Mouse (Mus musculus): ENCODE data around the gene Adtrp. TPM values are rescaled to one million over a fixed set of nuclear protein-coding genes. Genes with fewer than 3 reads are reported as not detected.
A peak's percentile ranks its signal among the peaks of the same experiment; 100 is the strongest.

The Adtrp gene
- polyA plus RNA-seq, 1 experiment from 2014 or later, result 0.68 TPM

- Histone ChIP-seq H3K4me3 (no peak overlapping the region), H3K9ac (no peak overlapping the region), H3K4me2 (replicated peaks) (no peak overlapping the region), H3K4me1 (peaks cover 16% of the 10 kb centered on the region), H3K36me3 (no peaks in the 10 kb centered on the region), H3K27ac (no peak overlapping the region), H3K27me3 (no peaks in the 10 kb centered on the region), H3K9me3 (no peaks in the 10 kb centered on the region)
- ATAC-seq (ENCODE audit: insufficient number of reproducible peaks, insufficient read depth, low FRiP score, low TSS enrichment), result no peak
- 87% methylated on average over 7 of the region's 7 CpGs for WGBS
Measured at GRCm38 (mm10) chr13:41805138-41805820, 42.2 kb downstream of the Adtrp start.

GRCm38 (mm10) chr13:41803656-41804265, 43.7 kb downstream of the Adtrp start:
- no peaks in the 10 kb centered on the region for H3K9me3 ChIP-seq
- no peaks in the 10 kb centered on the region for H3K36me3 ChIP-seq
- H3K4me3 ChIP-seq, result no peak overlapping the region
- H3K4me2 ChIP-seq (replicated peaks), result no peak overlapping the region
- 67% methylated on average over 8 of the region's 8 CpGs for WGBS
- H3K9ac ChIP-seq, result no peak overlapping the region
- no peak overlapping the region for H3K27ac ChIP-seq
- peaks cover 16% of the 10 kb centered on the region for H3K4me1 ChIP-seq
- ATAC-seq (ENCODE audit: insufficient number of reproducible peaks, insufficient read depth, low FRiP score, low TSS enrichment), result no peak
- H3K27me3 ChIP-seq, result no peaks in the 10 kb centered on the region

DNA sequence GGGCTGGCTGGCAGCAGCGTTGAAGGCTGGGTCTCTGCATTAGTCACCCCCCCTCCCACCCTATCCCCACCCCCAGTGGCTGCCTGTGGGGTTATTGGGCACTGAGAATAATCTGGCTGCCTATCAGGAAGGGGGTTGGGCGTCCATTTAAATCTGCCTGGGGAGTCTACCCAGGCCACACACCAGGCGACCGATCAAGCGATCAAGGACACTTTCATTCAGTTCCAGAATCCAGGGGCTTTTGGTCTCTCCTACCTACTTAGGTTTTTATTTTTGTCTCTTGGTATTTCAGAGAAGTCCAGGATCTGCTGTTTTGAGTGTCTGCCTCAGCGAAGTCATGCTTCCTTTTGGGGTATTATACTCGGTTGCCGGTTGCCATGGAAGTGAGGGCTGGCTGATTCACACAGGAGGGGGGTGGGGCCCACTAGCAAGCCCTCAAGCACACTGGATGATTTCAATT, 46.3 kb downstream of the Adtrp start:
- H3K4me1 ChIP-seq, result peaks cover 16% of the 10 kb centered on the region
- H3K4me2 ChIP-seq (replicated peaks), result peak overlapping the region; percentile 35
- H3K36me3 ChIP-seq, result no peaks in the 10 kb centered on the region
- WGBS, result 7% methylated on average over 8 of the region's 8 CpGs
- H3K9me3 ChIP-seq, result no peaks in the 10 kb centered on the region
- no peak overlapping the region for H3K4me3 ChIP-seq
- peak; percentile 64 for ATAC-seq (ENCODE audit: insufficient number of reproducible peaks, insufficient read depth, low FRiP score, low TSS enrichment)
- no peaks in the 10 kb centered on the region for H3K27me3 ChIP-seq
- H3K9ac ChIP-seq, result no peak overlapping the region
- H3K27ac ChIP-seq, result 0 out of 2 replicates have a peak overlapping the region, but pooled peaks have one; percentile 7

DNA sequence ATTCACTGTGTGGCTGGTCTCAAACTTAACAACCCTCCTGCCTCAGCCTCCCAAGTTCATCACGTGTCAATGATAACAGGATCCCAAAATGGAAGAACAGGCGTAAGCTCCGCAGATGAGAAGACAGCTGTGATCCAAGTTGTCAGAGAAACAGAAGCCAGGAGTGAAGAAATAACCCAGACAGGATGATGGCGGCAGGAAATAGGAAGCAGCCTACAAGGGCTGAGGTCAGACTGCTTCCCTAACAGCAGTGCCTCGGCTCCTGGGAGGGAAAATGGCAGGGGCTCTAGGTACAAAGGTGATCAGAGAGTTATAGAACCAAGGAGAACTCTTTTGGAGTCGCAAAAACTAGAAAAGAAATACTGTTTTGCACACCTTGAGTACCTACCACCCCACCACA, 54.6 kb downstream of the Adtrp start:
- 86% methylated on average over 6 of the region's 6 CpGs for WGBS
- Histone ChIP-seq H3K27ac (no peak overlapping the region), H3K9me3 (no peaks in the 10 kb centered on the region), H3K9ac (no peak overlapping the region), H3K4me3 (no peak overlapping the region), H3K27me3 (no peaks in the 10 kb centered on the region), H3K36me3 (no peaks in the 10 kb centered on the region), H3K4me1 (no peaks in the 10 kb centered on the region), H3K4me2 (replicated peaks) (no peak overlapping the region)
- ATAC-seq (ENCODE audit: insufficient number of reproducible peaks, insufficient read depth, low FRiP score, low TSS enrichment), result no peak

DNA sequence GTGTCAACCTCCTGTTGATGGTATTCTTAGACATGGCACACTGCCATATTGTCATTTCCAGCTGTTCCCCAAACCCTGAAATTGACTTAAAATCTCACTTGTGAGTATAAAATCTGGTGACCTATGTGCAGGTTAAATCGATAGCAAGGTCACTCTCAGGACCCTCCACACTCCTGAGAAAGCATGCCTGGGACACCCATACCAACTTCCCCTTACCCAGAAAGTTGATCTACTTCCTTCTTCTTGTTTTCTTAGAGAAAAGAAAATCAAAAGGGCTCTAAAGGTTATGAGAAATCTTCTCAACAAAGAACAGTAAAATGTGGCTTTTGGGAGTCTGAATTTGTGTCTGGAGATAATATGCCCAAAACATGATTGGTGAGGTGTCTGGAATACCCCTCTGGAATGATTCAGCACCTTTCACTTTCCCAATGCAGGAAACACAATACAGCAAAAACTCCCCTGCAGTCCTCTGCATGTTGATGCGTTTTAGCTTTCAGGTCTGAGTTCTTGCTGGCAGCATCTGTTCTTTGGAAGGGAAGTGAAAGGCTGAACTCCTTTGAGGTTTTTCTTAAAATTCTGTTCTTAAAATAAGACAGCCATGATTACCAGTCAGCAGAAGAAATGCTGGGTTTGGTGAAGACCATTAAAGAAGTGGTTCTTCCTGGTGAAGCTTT, 59.5 kb downstream of the Adtrp start:
- Histone ChIP-seq H3K27ac (no peak overlapping the region), H3K9me3 (no peaks in the 10 kb centered on the region), H3K9ac (no peak overlapping the region), H3K4me1 (no peaks in the 10 kb centered on the region), H3K36me3 (no peaks in the 10 kb centered on the region), H3K4me2 (replicated peaks) (no peak overlapping the region), H3K27me3 (no peaks in the 10 kb centered on the region), H3K4me3 (no peak overlapping the region)
- ATAC-seq (ENCODE audit: insufficient number of reproducible peaks, insufficient read depth, low FRiP score, low TSS enrichment), result no peak
- WGBS, result 73% methylated on average over 2 of the region's 2 CpGs

DNA sequence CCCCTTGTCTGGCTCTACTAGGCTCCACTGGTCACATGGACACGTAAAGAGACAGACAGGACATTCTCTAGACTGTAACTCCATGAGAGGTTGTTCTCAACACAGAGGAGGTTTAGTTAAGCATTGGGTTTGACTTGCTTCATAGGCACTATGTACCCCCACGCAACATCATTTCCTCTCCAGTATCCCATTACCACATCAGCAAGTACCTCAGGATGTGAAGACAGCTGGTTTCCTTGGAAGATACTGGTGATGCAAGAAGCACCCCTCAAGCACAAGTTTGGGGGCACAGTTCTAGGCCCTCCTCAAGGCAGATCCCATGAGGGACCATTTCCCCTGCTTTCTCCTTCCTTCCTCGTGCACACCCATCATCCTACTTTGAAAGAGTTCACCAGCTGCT, 60.8 kb downstream of the Adtrp start:
- WGBS, result 86% methylated on average over 3 of the region's 3 CpGs

DNA sequence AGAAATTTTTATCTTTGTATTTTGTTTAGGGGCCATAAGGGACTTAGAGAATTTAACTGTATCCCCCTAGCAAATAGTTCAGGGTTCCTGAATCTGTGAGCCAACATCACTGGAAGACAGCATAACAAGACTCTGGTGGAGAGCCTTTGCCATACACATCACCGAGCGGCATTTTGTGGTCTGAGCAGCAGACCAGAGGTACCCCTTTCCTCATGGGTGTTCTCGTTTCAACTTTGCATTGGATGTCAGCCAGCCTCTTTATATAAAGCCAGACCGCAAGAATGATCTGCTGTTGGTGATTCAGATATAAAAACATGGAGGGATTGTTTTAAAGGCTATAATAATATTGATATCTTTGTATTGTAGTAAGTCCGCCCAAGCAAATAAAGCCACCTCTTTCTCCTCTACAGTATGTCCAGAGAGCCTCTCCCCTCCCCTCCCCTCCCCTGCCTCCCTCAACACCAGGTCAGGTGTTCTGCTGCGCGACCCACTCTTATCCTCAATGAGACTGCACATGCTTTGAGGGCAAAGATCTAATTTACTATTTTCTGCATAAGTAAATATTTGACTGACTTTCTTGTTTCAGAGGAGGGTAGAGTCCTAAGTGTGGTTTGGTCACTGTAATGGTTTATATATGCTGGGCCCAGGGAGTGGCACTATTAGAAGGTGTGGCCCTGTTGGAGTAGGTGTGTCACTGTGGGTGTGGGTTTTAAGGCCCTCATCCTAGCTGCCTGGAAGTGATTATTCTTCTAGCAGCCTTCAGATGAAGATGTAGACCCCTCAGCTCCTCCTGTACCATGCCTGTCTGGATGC, 62.4 kb downstream of the Adtrp start:
- WGBS, result 83% methylated on average over 7 of the region's 7 CpGs
- H3K9ac ChIP-seq, result no peak overlapping the region
- no peaks in the 10 kb centered on the region for H3K9me3 ChIP-seq
- H3K27me3 ChIP-seq, result no peaks in the 10 kb centered on the region
- ATAC-seq (ENCODE audit: insufficient number of reproducible peaks, insufficient read depth, low FRiP score, low TSS enrichment), result no peak
- no peaks in the 10 kb centered on the region for H3K36me3 ChIP-seq
- no peak overlapping the region for H3K4me3 ChIP-seq
- no peak overlapping the region for H3K4me2 ChIP-seq (replicated peaks)
- H3K4me1 ChIP-seq, result no peaks in the 10 kb centered on the region
- H3K27ac ChIP-seq, result no peak overlapping the region

More for the DNA sequence above, 60.8 kb downstream of the Adtrp start:
- Histone ChIP-seq H3K4me1 (no peaks in the 10 kb centered on the region), H3K9me3 (no peaks in the 10 kb centered on the region), H3K27ac (no peak overlapping the region), H3K4me2 (replicated peaks) (no peak overlapping the region), H3K4me3 (no peak overlapping the region), H3K9ac (no peak overlapping the region), H3K36me3 (no peaks in the 10 kb centered on the region), H3K27me3 (no peaks in the 10 kb centered on the region)
- no peak for ATAC-seq (ENCODE audit: insufficient number of reproducible peaks, insufficient read depth, low FRiP score, low TSS enrichment)

GRCm38 (mm10) chr13:41780296-41780695, 67.2 kb downstream of the Adtrp start:
- 86% methylated on average over 4 of the region's 4 CpGs for WGBS
- H3K9me3 ChIP-seq, result no peaks in the 10 kb centered on the region
- no peak overlapping the region for H3K4me3 ChIP-seq
- H3K27ac ChIP-seq, result no peak overlapping the region
- no peak overlapping the region for H3K4me2 ChIP-seq (replicated peaks)
- H3K4me1 ChIP-seq, result no peaks in the 10 kb centered on the region
- no peaks in the 10 kb centered on the region for H3K27me3 ChIP-seq
- ATAC-seq (ENCODE audit: insufficient number of reproducible peaks, insufficient read depth, low FRiP score, low TSS enrichment), result no peak
- H3K36me3 ChIP-seq, result no peaks in the 10 kb centered on the region
- no peak overlapping the region for H3K9ac ChIP-seq

- H3K9me3 ChIP-seq, result no peaks in the 10 kb centered on the region
- H3K27me3 ChIP-seq, result no peaks in the 10 kb centered on the region
- H3K4me3 ChIP-seq, result no peak overlapping the region
- H3K4me2 ChIP-seq (replicated peaks), result no peak overlapping the region
- no peak overlapping the region for H3K27ac ChIP-seq
- no peaks in the 10 kb centered on the region for H3K4me1 ChIP-seq
- H3K36me3 ChIP-seq, result no peaks in the 10 kb centered on the region
- 88% methylated on average over 9 of the region's 9 CpGs for WGBS
- no peak for ATAC-seq (ENCODE audit: insufficient number of reproducible peaks, insufficient read depth, low FRiP score, low TSS enrichment)
- no peak overlapping the region for H3K9ac ChIP-seq
Measured at GRCm38 (mm10) chr13:41779603-41780180, 67.8 kb downstream of the Adtrp start.

DNA sequence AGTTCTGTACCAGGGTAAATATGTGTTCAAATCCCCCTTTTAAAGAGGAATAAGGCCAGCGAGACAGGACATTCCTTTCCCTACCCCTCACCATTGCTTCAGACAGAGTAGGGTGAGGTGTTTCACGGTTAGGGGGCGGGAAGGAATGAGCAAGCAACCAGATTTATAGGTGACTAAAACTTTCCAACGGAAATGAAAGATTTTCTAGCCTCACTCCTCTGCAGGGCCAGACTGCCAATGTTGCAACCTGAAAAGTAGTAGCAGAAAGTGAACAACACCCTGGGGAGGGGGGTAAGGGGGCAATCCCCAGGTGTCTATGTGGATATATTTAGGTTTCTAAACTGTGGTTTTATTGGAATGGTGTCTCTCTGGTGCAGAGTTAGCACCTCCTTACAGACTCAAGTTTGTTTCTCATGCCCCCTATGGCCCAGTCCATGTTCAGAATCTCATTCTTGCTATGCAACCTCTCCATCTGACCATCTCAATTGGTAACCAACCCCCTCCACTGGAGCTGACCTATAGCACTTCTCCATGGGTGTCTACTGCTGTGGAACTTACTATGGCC, 73.6 kb downstream of the Adtrp start:
- Histone ChIP-seq H3K4me1 (0 out of 2 replicates have a peak, but pooled peaks cover 5% of the 10 kb centered on the region), H3K27me3 (no peaks in the 10 kb centered on the region), H3K4me2 (replicated peaks) (no peak overlapping the region), H3K4me3 (no peak overlapping the region), H3K27ac (no peak overlapping the region), H3K9ac (no peak overlapping the region), H3K36me3 (no peaks in the 10 kb centered on the region), H3K9me3 (no peaks in the 10 kb centered on the region)
- no peak for ATAC-seq (ENCODE audit: insufficient number of reproducible peaks, insufficient read depth, low FRiP score, low TSS enrichment)
- 89% methylated on average over 4 of the region's 4 CpGs for WGBS

GRCm38 (mm10) chr13:41771061-41771460, 76.4 kb downstream of the Adtrp start:
- Histone ChIP-seq H3K9me3 (no peaks in the 10 kb centered on the region), H3K4me1 (0 out of 2 replicates have a peak, but pooled peaks cover 5% of the 10 kb centered on the region), H3K9ac (no peak overlapping the region), H3K27ac (no peak overlapping the region), H3K4me3 (no peak overlapping the region), H3K4me2 (replicated peaks) (peak overlapping the region; percentile 12; the same call in 1 of the 2 replicates), H3K36me3 (no peaks in the 10 kb centered on the region), H3K27me3 (no peaks in the 10 kb centered on the region)
- no peak for ATAC-seq (ENCODE audit: insufficient number of reproducible peaks, insufficient read depth, low FRiP score, low TSS enrichment)
- 29% methylated on average over 3 of the region's 3 CpGs for WGBS

Measured in embryonic facial prominence, embryonic 12.5 days (tissue).